Mouse (Mus musculus) gastrocnemius, adult 2 months (tissue): ENCODE measurements around the gene Msi1. TPM values are rescaled to one million over a fixed set of nuclear protein-coding genes. Genes with fewer than 3 reads are reported as not detected.

Source experiments
- DNase-seq: peaks from one replicate; pipeline ENCODE4 v3.0.0; 2022
- H3K27ac ChIP-seq: fragments of 200-600 bp; 2 replicates; pipeline ENCODE4 v1.8.1; 2022; ENCODE audit warnings: mild to moderate bottlenecking
- H3K4me3 ChIP-seq: fragments of 200-600 bp; 2 replicates; pipeline ENCODE4 v1.8.1; 2022; ENCODE audit warnings: mild to moderate bottlenecking, moderate library complexity
- CTCF ChIP-seq: fragments of 200-600 bp; IDR thresholded peaks from 2 replicates; pipeline ENCODE4 v1.8.1; 2022; ENCODE audit warnings: antibody characterized with exemption, mild to moderate bottlenecking, moderate library complexity
- intact Hi-C: fragments of 180-260 bp; cut with DNase I; formaldehyde crosslinking; loops from one replicate; pipeline ENCODE4 v1.15.1; 2025
- long read RNA-seq, 2 experiments: library from polyadenylated mRNA; stranded (forward); transcript quantifications; one replicate each; pipeline ENCODE4 v2.0.0; 2021
- total RNA-seq, 2 experiments: library from RNA; stranded (reverse); gene quantifications; 2 replicates each; pipeline ENCODE4 v1.2.3; 2021

Gene Msi1
- under 1 TPM in 1 of 2 experiments, not detected in 1; 0.61 TPM for total RNA-seq
- long read RNA-seq, experiment 1 = 0 reads
- long read RNA-seq, experiment 2 = 0 reads

DNA sequence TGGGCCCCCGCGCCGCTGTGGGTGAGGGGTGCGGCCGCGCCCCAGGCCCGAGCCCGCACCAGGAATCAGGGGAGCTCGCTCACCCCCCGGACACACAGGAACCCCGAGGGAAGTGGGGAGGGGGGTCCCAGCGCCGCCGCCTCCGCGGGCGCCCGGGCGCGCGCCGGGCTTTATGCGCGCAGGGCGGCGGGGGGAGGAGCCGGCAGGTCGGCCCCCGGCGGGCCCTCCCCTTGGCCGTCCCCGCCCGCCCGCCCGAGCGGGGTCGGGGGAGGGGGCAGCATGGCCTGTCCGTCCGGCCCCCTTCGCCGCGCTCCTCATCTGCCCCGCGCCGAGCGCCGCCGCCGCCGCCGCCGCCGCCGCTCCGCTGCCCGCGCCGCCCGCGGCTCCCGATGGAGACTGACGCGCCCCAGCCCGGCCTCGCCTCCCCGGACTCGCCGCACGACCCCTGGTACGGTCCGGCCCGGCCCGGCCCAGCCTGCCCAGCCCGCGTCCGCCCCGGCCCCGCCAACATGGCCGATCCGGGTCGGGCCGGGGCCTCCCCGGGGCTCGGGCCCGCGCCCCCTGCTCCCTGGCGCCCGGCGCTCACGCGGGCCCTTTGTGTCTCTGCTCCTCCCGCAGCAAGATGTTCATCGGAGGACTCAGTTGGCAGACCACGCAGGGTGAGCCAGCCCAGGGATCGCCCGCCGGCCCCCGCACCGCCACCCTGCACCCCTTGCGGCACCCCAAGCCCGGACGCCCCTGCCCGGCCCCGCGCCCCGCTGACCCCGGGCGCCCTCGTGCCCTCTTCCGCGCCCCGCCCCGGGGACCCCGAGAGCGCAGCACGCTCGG, at the start of gene Msi1:
TSS of gene Msi1 (plus strand) at position 241 of the 828 bp plus-strand sequence.
- intact Hi-C loops = no loop called here
- DNase-seq = peak; percentile 36
- Histone ChIP-seq H3K27ac (no peak within 1 kb of the TSS), H3K4me3 (peak within 1 kb of the TSS; percentile 77)
- TF ChIP-seq CTCF = no peak

GRCm38 (mm10) chr5:115391935-115392334, 37.5 kb upstream of the Msi1 start:
- Histone ChIP-seq H3K27ac (no peak overlapping the region), H3K4me3 (no peak overlapping the region)
- TF ChIP-seq CTCF = no peak
- intact Hi-C loops = no loop called here
- DNase-seq = no peak

- TF ChIP-seq CTCF = no peak
- intact Hi-C loops = no loop called here
- no peak overlapping the region for H3K27ac ChIP-seq
- no peak for DNase-seq
- H3K4me3 ChIP-seq = no peak overlapping the region
Observed at GRCm38 (mm10) chr5:115392969-115393368, 36.4 kb upstream of the Msi1 start.

DNA sequence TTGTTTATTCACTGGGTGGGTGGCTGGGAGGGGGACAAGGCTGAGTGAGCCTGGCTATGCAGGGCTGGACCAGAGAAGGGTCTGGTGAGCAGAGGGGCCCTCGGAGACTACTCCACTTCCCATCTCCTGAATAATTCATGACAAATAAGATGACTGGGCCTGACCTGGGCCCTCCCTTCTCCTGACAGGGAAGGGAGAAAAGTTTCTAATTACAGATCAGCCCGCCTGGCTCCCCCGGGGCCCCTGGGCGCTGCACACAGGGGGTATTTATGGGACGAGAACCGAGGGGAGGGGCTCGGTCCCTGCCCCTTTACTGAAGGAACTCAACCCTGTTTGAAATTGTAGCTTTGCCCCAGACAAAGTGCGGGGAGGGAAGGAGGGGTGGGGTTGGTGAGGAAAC, 35.2 kb upstream of the Msi1 start:
- Histone ChIP-seq H3K27ac (no peak overlapping the region), H3K4me3 (no peak overlapping the region)
- intact Hi-C loops = no loop called here
- no peak for DNase-seq
- TF ChIP-seq CTCF = no peak

DNA sequence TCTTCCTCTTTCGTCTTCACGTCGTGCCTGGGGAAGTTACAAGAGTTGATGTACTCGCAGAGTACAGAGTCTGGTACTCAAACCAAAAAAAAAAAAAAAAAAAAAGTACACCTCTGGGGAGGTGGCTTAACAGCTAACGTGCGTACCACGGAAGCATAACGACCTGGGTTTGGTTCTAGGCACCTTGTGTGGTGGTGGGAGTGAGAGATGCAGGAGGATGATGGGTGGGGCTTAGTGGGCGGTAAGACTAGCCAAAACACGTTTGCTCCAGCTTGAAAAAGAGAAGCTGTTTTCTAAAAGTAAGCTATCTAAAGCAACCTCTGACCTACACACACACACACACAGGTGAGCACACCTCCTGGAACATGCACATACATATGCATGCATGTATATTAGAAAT, 34.6 kb upstream of the Msi1 start:
- DNase-seq = no peak
- no peak overlapping the region for H3K27ac ChIP-seq
- intact Hi-C loops = no loop called here
- no peak for TF ChIP-seq CTCF
- no peak overlapping the region for H3K4me3 ChIP-seq

DNA sequence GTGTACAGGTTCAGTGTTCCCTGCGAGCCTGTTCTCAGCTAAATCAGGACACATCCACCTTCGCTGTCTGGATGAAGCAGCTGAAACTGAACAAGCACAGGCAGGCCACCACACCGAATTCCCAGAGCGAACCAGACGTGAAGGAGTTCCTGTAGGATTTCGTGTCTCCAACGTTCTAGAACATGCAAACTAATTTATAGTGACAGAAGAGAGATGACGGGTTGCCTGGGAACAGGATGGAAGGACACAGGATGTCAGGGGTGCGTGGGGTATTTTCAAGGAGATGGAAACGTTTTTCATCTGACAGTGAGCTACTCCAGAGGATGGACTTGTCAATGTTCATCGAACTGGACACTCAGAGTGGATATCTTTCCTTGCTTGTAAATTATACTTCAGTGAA, 32.7 kb upstream of the Msi1 start:
- H3K27ac ChIP-seq = no peak overlapping the region
- DNase-seq = no peak
- intact Hi-C loops = no loop called here
- no peak overlapping the region for H3K4me3 ChIP-seq
- TF ChIP-seq CTCF = no peak

DNA sequence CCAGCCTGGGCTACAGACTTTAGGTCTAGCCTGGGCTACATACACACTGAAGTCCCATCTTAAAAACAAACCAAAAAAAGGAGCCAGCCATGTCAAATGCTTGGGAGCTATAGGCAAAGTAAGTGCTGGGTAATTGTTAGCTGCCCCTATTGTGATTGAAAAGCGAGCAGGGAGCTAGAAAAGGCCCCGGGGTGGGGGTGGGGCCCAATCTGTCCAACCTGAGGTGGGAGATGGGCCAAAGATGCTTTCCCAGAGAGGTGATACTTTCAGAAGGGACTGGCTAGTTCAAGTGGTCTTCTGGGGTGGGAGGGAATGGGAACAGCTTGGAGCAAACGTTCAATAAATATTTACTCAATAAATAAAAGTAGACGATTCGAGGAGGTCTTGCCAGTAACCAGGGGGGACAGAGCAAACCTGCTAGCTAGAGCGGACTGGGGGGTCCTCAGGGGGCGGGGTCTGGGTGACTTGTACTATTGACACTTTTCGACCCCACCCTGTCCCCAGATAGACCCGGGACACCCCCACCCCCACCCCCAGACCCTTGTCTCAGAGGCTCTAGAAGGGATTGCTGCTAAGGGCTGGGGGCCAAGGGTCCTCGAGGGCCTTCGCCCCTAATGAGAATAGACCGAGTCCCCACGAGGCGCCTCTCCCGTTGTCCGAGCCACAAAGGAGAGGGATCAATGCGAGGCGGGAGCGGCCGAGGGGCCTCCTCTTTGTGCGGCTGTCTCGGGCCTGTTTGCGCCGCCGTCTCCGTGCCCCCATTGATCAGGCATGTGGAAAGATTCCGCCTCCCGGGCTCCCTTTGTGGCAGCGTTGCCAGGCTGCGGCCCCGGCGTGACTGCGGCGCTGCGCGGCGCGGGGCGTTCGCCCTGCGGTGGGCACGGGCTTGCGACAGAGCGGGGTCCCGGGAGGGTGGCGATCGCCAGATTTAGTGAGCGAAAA, 31.3 kb upstream of the Msi1 start:
- Histone ChIP-seq H3K27ac (no peak overlapping the region), H3K4me3 (peak overlapping the region; percentile 57)
- no peak for DNase-seq
- intact Hi-C loops = no loop called here
- TF ChIP-seq CTCF = no peak

DNA sequence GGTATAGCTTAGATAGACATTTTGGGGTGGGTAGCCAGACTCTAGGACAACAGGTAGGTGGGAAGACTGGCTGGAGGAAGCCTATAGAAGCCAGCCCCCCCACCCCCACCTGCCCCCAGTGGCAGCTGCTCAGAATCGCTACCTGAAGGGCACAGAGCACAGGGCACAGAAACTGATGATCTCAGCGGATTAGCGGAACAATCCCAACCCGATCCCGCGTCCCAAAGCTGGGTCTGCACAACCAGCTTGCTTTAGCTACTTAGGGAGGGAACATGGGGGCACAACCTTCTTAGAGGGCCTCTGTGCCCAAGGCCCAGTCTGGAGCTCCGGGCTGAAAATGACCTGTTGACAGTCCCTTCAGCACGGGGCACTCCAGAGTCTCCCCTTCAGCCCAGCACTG, 27.3 kb upstream of the Msi1 start:
- Histone ChIP-seq H3K4me3 (no peak overlapping the region), H3K27ac (no peak overlapping the region)
- no peak for DNase-seq
- intact Hi-C loops = no loop called here
- no peak for TF ChIP-seq CTCF

DNA sequence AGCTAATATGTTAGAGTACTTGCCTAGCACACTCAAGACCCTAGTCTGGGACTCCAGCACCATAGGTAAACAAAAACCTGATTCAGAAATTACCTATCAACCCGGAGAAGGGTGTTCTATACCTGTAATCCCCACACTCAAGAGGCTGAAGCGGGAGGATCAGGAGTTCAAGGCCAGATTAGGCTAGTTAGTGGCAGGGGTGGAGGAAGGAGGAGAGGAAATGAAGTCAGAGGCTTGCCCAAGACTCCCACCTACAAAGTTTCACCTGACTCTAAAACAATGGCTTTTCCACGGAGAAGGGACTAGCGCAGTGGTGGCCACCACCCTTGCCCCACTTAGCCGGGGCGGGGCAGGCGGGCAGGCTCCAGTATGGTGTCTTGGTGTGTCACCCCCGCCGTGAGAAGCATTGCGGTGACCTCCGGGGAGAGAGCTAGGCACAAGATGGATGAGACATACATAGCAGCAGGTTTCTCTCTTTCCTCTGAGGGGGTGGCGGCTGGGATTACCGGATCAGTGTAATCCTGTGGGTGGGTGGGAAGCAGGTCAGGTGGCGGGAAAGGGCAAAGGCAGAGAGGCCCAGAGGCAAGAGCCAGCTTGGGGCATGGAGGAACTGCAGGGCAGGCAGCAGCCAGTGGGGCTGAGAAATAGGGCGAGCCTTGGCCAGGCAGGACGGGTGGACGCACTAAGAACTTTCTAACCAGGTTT, 25.8 kb upstream of the Msi1 start:
- TF ChIP-seq CTCF = no peak
- no peak for DNase-seq
- no peak overlapping the region for H3K27ac ChIP-seq
- intact Hi-C loops = no loop called here
- H3K4me3 ChIP-seq = peak overlapping the region; percentile 44; the same call in 1 of the 2 replicates

GRCm38 (mm10) chr5:115404241-115404794, 25.1 kb upstream of the Msi1 start:
- intact Hi-C loops = no loop called here
- Histone ChIP-seq H3K4me3 (peak overlapping the region; percentile 44), H3K27ac (no peak overlapping the region)
- DNase-seq = no peak
- TF ChIP-seq CTCF = no peak

DNA sequence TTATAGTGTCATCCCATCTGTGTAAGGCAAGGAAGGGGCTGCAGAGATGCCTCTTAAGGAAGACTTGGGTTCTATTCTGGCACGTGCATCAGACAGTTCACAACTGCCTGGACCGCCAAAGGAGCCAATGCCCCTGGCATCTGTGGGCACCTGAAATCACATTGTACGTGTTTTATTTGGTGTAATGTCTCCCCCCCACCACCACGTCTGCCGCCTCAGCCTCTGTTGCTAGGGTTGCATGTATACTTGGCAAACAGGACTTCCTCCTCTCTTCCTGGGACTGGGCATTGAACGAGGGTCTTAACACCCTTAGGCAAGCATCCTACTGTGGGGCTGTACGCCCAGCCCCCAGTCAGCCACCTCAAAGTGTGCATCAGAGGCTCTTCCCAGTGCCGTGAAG, 24.2 kb upstream of the Msi1 start:
- H3K4me3 ChIP-seq = no peak overlapping the region
- no peak for TF ChIP-seq CTCF
- DNase-seq = no peak
- H3K27ac ChIP-seq = no peak overlapping the region
- intact Hi-C loops = no loop called here

GRCm38 (mm10) chr5:115408110-115408509, 21.3 kb upstream of the Msi1 start:
- Histone ChIP-seq H3K27ac (no peak overlapping the region), H3K4me3 (no peak overlapping the region)
- TF ChIP-seq CTCF = no peak
- no peak for DNase-seq
- intact Hi-C loops = no loop called here
